Mouse (Mus musculus): Measurements from ENCODE around the gene 2210407C18Rik.

DNA sequence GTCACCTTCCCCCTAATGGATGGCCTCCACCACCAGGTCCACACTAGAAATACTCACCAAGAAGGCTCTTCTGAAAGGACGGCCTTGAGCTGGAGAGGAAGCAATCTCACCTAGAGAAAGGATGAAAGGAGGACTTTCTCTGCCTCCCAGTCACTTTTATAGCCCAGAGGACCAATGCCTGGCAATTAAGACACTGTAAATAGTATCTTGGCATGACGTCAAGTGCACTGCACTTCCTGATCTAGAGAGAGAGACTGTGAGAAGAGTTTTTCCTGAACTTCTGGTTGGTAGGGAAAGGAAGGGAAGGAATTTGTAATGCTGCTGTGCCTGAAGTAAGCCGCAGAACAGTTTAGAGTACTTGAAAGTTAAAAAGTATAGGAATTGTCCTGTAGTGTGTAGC is 2.5 kb downstream of the 2210407C18Rik start:
- TF ChIP-seq POLR2A (IDR thresholded peaks at IDR 0.05; ENCODE audit: low read depth, low read length) (no peak), CTCF (IDR thresholded peaks at IDR 0.05; ENCODE audit: extremely low read depth, insufficient read length, insufficient replicate concordance, low read depth, low read length) (no peak)

All from small intestine, adult 2 months (tissue).